Mouse (Mus musculus) gastrocnemius, postnatal 14 days (tissue): Measurements from ENCODE around the gene Tmem179. TPM values are rescaled to one million over a fixed set of nuclear protein-coding genes. Genes with fewer than 3 reads are reported as not detected.

Experiments
- DNase-seq: peaks from one replicate; pipeline ENCODE4 v3.0.0; 2021; ENCODE audit warnings: mixed read lengths
- intact Hi-C: fragments of 180-260 bp; cut with DNase I; formaldehyde crosslinking; loops from one replicate; pipeline ENCODE4 v1.15.1; 2025; ENCODE audit warnings: low total_unique reads
- total RNA-seq, 2 experiments: library from RNA; stranded (reverse); gene quantifications; 2 replicates each; pipeline ENCODE4 v1.2.3; 2021

Gene Tmem179
- total RNA-seq, 2 experiments from 2014 or later = not detected

- no peak for DNase-seq
- intact Hi-C loops = loop anchor here (5.0 kb wide), 1 partner anchor 38 kb away; no protein-coding TSS in a partner anchor
These were observed 23.8 kb upstream of the Tmem179 start for GRCm38 (mm10) chr12:112540321-112540720.

GRCm38 (mm10) chr12:112539466-112539965 is 23.0 kb upstream of the Tmem179 start:
- DNase-seq = no peak
- intact Hi-C loops = no loop called here

- no peak for DNase-seq
- intact Hi-C loops = no loop called here
These were observed 21.8 kb upstream of the Tmem179 start for GRCm38 (mm10) chr12:112538356-112538755.

GRCm38 (mm10) chr12:112537233-112537632 is 20.7 kb upstream of the Tmem179 start:
- intact Hi-C loops = no loop called here
- DNase-seq = no peak

GRCm38 (mm10) chr12:112533758-112534157 is 17.2 kb upstream of the Tmem179 start:
- no peak for DNase-seq
- intact Hi-C loops = no loop called here

- intact Hi-C loops = no loop called here
- DNase-seq = no peak
These were observed 1.6 kb upstream of the Tmem179 start for GRCm38 (mm10) chr12:112518105-112518504.

- intact Hi-C loops = no loop called here
- no peak for DNase-seq
These were observed 1.6 kb downstream of the Tmem179 start for GRCm38 (mm10) chr12:112514897-112515296.

- intact Hi-C loops = no loop called here
- DNase-seq = no peak
These were observed 5.7 kb downstream of the Tmem179 start for GRCm38 (mm10) chr12:112510733-112511372.

GRCm38 (mm10) chr12:112510365-112510732 is 6.2 kb downstream of the Tmem179 start:
- intact Hi-C loops = no loop called here
- no peak for DNase-seq

GRCm38 (mm10) chr12:112507984-112508383 is 8.6 kb downstream of the Tmem179 start:
- intact Hi-C loops = no loop called here

GRCm38 (mm10) chr12:112507264-112507663 is 9.3 kb downstream of the Tmem179 start:
- no peak for DNase-seq
- intact Hi-C loops = no loop called here

More at GRCm38 (mm10) chr12:112507984-112508383, 8.6 kb downstream of the Tmem179 start:
- no peak for DNase-seq

GRCm38 (mm10) chr12:112506267-112506666 is 10.3 kb downstream of the Tmem179 start:
- DNase-seq = no peak
- intact Hi-C loops = no loop called here

- intact Hi-C loops = loop anchor here (5.0 kb wide), 1 partner anchor 39 kb away; no protein-coding TSS in a partner anchor
- no peak for DNase-seq
These were observed 13.4 kb downstream of the Tmem179 start for GRCm38 (mm10) chr12:112503003-112503771.

- DNase-seq = no peak
- intact Hi-C loops = no loop called here
These were observed 17.9 kb downstream of the Tmem179 start for GRCm38 (mm10) chr12:112498683-112499082.

GRCm38 (mm10) chr12:112497731-112498130 is 18.8 kb downstream of the Tmem179 start:
- no peak for DNase-seq
- intact Hi-C loops = no loop called here

GRCm38 (mm10) chr12:112496136-112496535 is 20.4 kb downstream of the Tmem179 start:
- no peak for DNase-seq
- intact Hi-C loops = no loop called here

GRCm38 (mm10) chr12:112490444-112490939 is 26.1 kb downstream of the Tmem179 start:
- intact Hi-C loops = no loop called here
- DNase-seq = peak; percentile 33

- intact Hi-C loops = no loop called here
These were observed 27.0 kb downstream of the Tmem179 start for GRCm38 (mm10) chr12:112489535-112489934.

GRCm38 (mm10) chr12:112489134-112489533 is 27.4 kb downstream of the Tmem179 start, which contains the start of gene A530016L24Rik:
A530016L24Rik (plus strand) TSS chr12:112489448.
- DNase-seq = no peak
- intact Hi-C loops = no loop called here

More at GRCm38 (mm10) chr12:112489535-112489934, 27.0 kb downstream of the Tmem179 start:
- DNase-seq = no peak

- DNase-seq = peak; percentile 88
- intact Hi-C loops = loop anchor here (2.0 to 10.0 kb wide), 2 partner anchors 327 to 359 kb away; partner anchors contain the start of gene Kif26a
These were observed 42.8 kb downstream of the Tmem179 start for GRCm38 (mm10) chr12:112473777-112474176.
